Mouse (Mus musculus): ENCODE measurements at regions not wholly inside any gene's neighbourhood (a gene's known extent, or its start where the extent isn't known, plus 50 kb on each side); places are given as distances from the start of the nearest gene placed in this dataset.

DNA sequence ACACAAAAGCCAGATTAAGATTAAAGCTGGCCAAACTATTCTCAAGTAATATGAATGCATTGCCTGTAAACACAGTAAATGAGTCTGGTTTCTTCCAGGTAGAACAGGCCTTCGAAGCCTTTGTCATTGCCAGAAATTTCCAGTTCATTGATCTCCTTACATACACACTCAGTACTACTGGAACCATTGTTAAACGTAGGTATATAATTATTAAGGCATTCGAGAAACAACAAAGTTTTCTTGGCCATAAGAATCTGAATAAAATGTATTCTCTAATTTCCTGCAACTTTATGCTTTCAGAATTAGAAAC lies 337.5 kb downstream of the Hs3st1 start:
- ATAC-seq (ENCODE audit: extremely low read depth, insufficient number of reproducible peaks, low FRiP score, low TSS enrichment): no peak
- Histone ChIP-seq H3K27me3 (replicated peaks) (no peaks in the 10 kb centered on the region; the same call in 1 of the 2 replicates), H3K9ac (no peak overlapping the region), H3K4me3 (no peak overlapping the region), H3K4me2 (no peak overlapping the region), H3K4me1 (no peaks in the 10 kb centered on the region), H3K9me3 (no peaks in the 10 kb centered on the region), H3K36me3 (no peaks in the 10 kb centered on the region), H3K27ac (replicated peaks) (no peak overlapping the region)
- 75% methylated on average over 3 of the region's 3 CpGs for WGBS

DNA sequence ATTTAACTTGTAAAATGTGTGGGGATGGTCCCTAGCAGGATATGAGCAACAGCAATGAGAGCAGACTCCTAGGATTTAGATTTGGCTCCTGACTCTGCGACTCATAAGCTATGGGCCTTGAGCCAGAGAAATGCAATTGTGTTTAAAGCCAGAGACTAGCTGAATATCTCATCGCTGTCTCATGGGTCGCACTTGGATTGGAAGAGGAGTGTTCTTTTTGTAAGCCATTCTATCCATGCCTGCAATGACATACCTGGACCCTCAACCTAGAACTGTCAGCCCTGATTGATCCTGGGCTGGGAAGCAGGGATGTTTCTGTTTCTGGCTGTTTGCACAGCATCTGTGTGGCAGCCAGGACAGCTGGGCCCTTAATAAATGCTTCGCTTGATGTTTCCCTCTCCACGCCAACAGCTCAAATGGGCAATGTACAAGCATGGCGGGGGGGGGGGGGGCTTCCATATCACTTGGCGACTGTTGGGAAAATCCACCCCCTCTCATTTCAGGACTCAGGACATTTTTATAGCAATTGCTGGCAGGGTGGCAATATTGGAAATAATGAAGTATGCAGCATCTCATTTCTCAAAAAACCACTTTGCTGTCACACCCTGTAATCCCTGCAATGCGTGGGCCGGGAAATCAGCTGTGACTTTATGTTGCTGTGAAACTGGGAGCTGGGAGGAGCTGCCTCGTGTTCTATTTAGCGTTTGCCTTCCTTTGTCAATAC lies 338.0 kb downstream of the Hs3st1 start:
- Histone ChIP-seq H3K4me1 (no peaks in the 10 kb centered on the region), H3K9ac (no peak overlapping the region), H3K27me3 (replicated peaks) (no peaks in the 10 kb centered on the region; the same call in 1 of the 2 replicates), H3K36me3 (no peaks in the 10 kb centered on the region), H3K9me3 (no peaks in the 10 kb centered on the region), H3K27ac (replicated peaks) (no peak overlapping the region), H3K4me2 (no peak overlapping the region), H3K4me3 (no peak overlapping the region)
- WGBS: 71% methylated on average over 11 of the region's 11 CpGs
- no peak for ATAC-seq (ENCODE audit: extremely low read depth, insufficient number of reproducible peaks, low FRiP score, low TSS enrichment)

DNA sequence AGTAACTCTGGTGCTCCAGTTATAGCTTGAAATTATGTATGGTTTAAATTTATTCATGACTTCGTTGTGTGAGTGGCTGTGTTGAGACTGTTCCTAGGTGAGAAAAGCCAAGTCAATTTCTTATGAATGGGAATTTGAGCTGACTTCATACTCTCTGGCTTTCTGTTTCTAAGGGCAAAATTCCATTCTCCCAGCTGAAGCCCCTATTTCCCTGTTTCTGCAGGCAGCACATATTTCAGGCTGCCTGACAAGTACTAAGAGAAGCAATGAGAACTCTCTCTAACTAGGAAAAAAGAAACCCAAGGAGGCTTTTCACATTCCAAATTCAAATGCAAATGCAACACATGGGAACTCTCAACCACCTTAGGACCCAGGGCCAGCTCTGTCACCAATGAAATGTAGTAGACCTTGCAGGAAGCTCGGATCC lies 338.7 kb downstream of the Hs3st1 start:
- Histone ChIP-seq H3K4me1 (no peaks in the 10 kb centered on the region), H3K9me3 (no peaks in the 10 kb centered on the region), H3K4me3 (no peak overlapping the region), H3K27ac (replicated peaks) (no peak overlapping the region), H3K27me3 (replicated peaks) (no peaks in the 10 kb centered on the region; the same call in 1 of the 2 replicates), H3K36me3 (no peaks in the 10 kb centered on the region), H3K4me2 (no peak overlapping the region), H3K9ac (no peak overlapping the region)
- no peak for ATAC-seq (ENCODE audit: extremely low read depth, insufficient number of reproducible peaks, low FRiP score, low TSS enrichment)
- WGBS: 65% methylated on average over 2 of the region's 2 CpGs

DNA sequence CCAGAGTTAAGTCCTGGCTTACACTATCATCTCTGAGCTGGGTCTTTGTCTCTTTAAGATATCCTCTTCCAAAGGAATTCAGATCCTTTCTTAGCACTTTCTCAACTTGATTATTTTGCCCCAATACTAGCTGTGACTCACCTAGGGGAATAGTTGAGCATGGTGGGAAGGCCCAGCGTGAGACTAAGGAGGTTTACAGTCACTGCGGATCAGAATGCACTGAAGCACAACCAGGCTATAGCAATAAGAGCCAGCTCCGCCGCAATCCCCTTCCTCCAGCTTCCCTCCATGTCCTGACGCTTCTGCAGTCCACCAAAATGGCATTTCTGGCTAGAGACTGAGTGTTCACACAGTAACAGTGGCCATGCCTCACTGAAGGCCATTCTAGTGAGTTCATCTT lies 342.5 kb downstream of the Hs3st1 start:
- Histone ChIP-seq H3K36me3 (no peaks in the 10 kb centered on the region), H3K9ac (no peak overlapping the region), H3K27ac (replicated peaks) (no peak overlapping the region), H3K4me1 (no peaks in the 10 kb centered on the region), H3K9me3 (no peaks in the 10 kb centered on the region), H3K27me3 (replicated peaks) (no peaks in the 10 kb centered on the region; the same call in 1 of the 2 replicates), H3K4me3 (no peak overlapping the region), H3K4me2 (no peak overlapping the region)
- 54% methylated on average over 5 of the region's 5 CpGs for WGBS
- ATAC-seq (ENCODE audit: extremely low read depth, insufficient number of reproducible peaks, low FRiP score, low TSS enrichment): no peak

DNA sequence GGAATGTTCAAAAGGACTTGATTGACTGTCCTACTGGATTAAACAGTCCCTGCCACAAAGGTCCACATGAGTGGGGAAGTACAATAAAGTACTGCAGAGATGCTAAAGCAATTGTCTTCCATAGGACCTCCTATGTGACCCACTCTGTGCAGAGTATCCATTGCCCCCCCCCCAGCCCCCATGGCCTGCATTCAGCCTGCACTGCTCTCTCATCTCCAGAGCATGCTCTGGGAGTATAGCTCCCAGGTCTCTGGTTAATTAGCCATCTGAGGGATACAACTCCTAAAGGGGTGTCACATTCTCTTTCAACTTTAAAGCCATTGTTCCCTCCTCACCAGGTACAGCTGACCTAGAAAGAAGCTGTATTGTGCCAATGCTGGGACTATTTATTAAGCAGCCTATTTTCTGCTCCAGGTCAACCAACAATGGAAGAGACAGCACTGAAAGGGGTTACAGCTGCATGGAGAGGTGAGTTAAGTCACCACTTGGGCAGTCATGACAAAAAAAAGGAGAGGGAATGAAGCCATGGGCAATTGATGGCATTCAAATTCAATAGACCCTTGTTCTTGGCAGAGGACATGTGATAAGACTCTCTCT lies 364.8 kb downstream of the Hs3st1 start:
- Histone ChIP-seq H3K4me2 (no peak overlapping the region), H3K9me3 (no peaks in the 10 kb centered on the region), H3K36me3 (no peaks in the 10 kb centered on the region), H3K4me3 (no peak overlapping the region), H3K27me3 (replicated peaks) (no peaks in the 10 kb centered on the region), H3K27ac (replicated peaks) (no peak overlapping the region), H3K4me1 (peaks cover 6% of the 10 kb centered on the region), H3K9ac (no peak overlapping the region)
- ATAC-seq (ENCODE audit: extremely low read depth, insufficient number of reproducible peaks, low FRiP score, low TSS enrichment): no peak

DNA sequence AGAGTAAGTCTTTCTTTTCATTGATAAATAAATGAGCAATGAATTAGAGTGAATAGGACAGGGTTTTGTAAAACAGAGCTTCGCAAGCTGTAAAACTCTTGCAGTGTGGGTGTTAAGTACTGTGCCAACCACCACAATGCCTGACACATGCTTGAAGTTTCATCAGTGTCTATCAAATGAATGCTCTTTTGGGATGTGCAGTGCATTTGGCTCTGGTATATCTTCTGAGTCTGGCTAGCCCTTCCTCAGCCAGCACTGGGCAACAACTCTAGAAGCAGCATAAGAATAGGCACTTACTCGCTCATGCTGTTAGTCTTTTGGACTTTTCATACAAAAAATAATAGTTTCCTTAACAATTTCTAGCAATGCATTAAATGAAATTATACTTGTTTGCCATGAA lies 370.9 kb downstream of the Hs3st1 start:
- no peak for ATAC-seq (ENCODE audit: extremely low read depth, insufficient number of reproducible peaks, low FRiP score, low TSS enrichment)
- WGBS: 79% methylated on average over 2 of the region's 2 CpGs
- H3K4me3 ChIP-seq: no peak overlapping the region
- no peaks in the 10 kb centered on the region for H3K36me3 ChIP-seq
- H3K4me1 ChIP-seq: no peaks in the 10 kb centered on the region
- no peak overlapping the region for H3K4me2 ChIP-seq
- no peak overlapping the region for H3K9ac ChIP-seq
- H3K27ac ChIP-seq (replicated peaks): no peak overlapping the region
- no peaks in the 10 kb centered on the region for H3K27me3 ChIP-seq (replicated peaks)
- H3K9me3 ChIP-seq: no peaks in the 10 kb centered on the region

DNA sequence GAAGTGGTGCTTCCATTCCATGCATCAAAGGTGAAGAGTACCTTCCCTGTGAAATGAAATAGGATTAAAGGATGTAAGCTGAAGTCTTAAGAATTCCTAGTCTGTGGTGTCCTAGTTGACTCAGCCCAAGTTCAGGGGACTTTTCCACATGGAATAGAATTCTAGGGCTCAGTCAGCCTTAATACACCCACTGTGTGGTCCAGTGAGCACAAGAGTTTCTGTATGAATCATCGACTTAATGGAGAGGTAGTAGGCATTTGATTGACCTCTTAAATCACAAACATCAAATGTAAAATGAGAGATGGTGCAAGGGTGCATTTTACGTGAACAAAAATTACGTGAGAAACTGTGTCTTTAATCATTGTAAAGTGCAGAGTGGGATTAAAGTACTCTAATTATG lies 381.1 kb downstream of the Hs3st1 start:
- no peak overlapping the region for H3K4me3 ChIP-seq
- H3K36me3 ChIP-seq: no peaks in the 10 kb centered on the region
- H3K4me2 ChIP-seq: no peak overlapping the region
- H3K27me3 ChIP-seq (replicated peaks): no peaks in the 10 kb centered on the region
- H3K27ac ChIP-seq (replicated peaks): no peak overlapping the region
- H3K9me3 ChIP-seq: no peaks in the 10 kb centered on the region
- no peak for ATAC-seq (ENCODE audit: extremely low read depth, insufficient number of reproducible peaks, low FRiP score, low TSS enrichment)
- H3K4me1 ChIP-seq: no peaks in the 10 kb centered on the region
- 73% methylated on average over 3 of the region's 3 CpGs for WGBS
- H3K9ac ChIP-seq: no peak overlapping the region

DNA sequence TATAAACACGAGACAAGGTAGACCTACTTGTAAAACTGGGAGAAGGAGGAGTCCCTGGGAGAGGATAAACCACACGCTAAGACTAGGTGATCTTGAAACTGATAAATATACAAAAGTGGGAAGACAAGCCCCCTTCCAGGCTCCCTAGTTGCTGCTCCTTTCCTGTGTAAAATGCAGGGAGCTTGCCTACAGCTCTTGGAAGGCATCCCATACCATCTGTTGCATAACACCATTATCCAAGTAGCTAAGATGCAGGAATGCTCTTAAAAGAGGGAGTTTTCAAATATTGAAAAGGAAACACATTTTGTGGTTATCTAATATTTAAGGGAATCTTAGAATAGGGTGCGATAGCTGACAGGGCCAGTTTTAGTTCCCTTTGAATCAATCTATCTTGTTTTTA lies 406.6 kb downstream of the Hs3st1 start:
- Histone ChIP-seq H3K4me3 (no peak overlapping the region), H3K9ac (no peak overlapping the region), H3K36me3 (no peaks in the 10 kb centered on the region), H3K4me2 (no peak overlapping the region), H3K27ac (replicated peaks) (no peak overlapping the region), H3K27me3 (replicated peaks) (no peaks in the 10 kb centered on the region), H3K9me3 (no peaks in the 10 kb centered on the region), H3K4me1 (no peaks in the 10 kb centered on the region)
- ATAC-seq (ENCODE audit: extremely low read depth, insufficient number of reproducible peaks, low FRiP score, low TSS enrichment): no peak
- 72% methylated on average over 3 of the region's 3 CpGs for WGBS

DNA sequence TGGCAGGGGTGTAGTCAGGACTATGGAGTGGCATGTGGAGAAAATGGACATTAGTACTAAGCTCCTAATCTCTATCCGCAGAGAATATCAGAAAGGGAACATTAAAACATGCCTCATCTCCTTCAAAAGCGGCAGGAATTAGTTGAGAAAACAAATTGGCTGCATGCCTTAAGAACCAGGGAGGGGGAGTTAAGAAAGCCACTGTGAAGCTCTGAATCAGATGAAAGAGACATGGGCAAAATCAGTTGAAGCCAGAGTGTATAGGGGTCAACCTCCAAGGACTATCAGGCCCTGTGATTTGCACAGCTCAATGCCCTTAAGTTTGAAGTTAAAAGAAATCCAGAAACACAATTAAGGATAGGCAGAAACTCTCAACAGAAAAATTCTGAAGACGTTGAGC lies 408.3 kb downstream of the Hs3st1 start:
- no peaks in the 10 kb centered on the region for H3K4me1 ChIP-seq
- no peaks in the 10 kb centered on the region for H3K36me3 ChIP-seq
- no peak for ATAC-seq (ENCODE audit: extremely low read depth, insufficient number of reproducible peaks, low FRiP score, low TSS enrichment)
- no peaks in the 10 kb centered on the region for H3K27me3 ChIP-seq (replicated peaks)
- H3K4me2 ChIP-seq: no peak overlapping the region
- H3K9me3 ChIP-seq: no peaks in the 10 kb centered on the region
- WGBS: 63% methylated on average over 3 of the region's 3 CpGs
- no peak overlapping the region for H3K27ac ChIP-seq (replicated peaks)
- H3K4me3 ChIP-seq: no peak overlapping the region
- H3K9ac ChIP-seq: no peak overlapping the region

DNA sequence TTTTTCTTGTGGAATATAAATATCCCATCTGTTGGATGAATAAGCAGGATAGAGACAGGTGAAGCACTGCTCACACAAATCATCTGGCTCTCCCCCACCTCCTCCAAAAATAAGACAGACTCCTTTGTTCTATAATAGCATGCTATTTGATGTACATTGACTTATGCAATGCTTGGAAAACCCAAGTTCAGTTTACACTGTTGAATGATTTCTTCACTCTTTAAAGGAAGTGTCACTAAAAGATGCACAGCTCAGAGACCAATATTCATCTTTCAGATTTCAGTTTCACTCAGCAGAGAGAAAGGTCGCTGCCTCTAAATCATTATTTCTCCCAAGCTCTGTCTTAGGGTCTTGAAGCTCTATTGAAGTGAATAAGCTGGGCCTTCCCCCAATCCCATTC lies 417.4 kb downstream of the Hs3st1 start:
- no peak for ATAC-seq (ENCODE audit: extremely low read depth, insufficient number of reproducible peaks, low FRiP score, low TSS enrichment)

DNA sequence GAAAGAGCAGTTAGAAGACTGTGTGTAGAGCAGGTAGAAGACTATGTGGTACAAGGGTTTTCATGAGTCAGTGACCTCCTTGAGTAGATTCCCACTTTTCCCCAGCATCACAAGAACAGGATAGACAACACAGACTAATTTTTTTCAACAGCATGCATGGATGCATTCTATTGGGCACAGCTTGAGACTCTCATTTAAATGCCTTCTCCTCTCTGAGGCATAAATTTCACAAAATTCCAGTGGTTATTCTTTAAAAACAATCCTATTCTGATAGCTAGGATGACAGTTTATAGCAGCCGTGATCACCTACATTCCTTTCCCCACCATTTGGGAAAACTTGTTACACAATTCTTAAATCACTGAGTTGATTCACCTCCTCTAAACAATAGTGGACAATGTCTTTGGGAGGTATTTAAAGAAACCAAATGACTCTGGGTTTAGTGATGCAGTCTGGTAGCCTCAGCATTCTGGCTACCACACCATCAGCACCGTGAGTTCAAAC lies 418.7 kb downstream of the Hs3st1 start:
- Histone ChIP-seq H3K27me3 (replicated peaks) (no peaks in the 10 kb centered on the region), H3K9me3 (no peaks in the 10 kb centered on the region), H3K4me3 (no peak overlapping the region), H3K4me2 (no peak overlapping the region), H3K9ac (no peak overlapping the region), H3K36me3 (no peaks in the 10 kb centered on the region), H3K27ac (replicated peaks) (no peak overlapping the region), H3K4me1 (no peaks in the 10 kb centered on the region)
- ATAC-seq (ENCODE audit: extremely low read depth, insufficient number of reproducible peaks, low FRiP score, low TSS enrichment): no peak
- WGBS: 86% methylated on average over 2 of the region's 2 CpGs

More for the DNA sequence above, 417.4 kb downstream of the Hs3st1 start:
- Histone ChIP-seq H3K4me2 (no peak overlapping the region), H3K27me3 (replicated peaks) (no peaks in the 10 kb centered on the region), H3K36me3 (no peaks in the 10 kb centered on the region), H3K9me3 (no peaks in the 10 kb centered on the region), H3K4me1 (no peaks in the 10 kb centered on the region), H3K27ac (replicated peaks) (no peak overlapping the region), H3K4me3 (no peak overlapping the region), H3K9ac (no peak overlapping the region)
- WGBS: 62% methylated on average over 1 of the region's 1 CpGs

DNA sequence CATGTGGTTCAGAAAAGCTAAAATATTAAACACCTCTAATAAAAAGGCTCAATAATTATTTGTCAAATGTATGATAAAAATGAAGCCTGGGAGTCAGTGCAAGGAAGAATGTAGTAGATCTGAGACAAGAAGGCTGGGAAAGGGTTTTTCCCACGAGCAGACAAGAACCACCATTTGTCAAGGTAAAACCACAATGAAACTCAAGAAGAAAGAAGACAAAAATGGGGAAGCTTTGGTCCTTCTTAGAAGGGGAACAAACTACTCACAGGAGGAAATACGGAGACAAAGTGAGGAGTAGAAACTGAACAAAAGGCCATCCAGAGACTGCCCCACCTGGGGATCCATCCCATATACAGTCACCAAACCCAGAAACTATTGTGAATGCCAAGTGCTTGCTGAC lies 420.0 kb downstream of the Hs3st1 start:
- WGBS: 65% methylated on average over 2 of the region's 2 CpGs
- no peaks in the 10 kb centered on the region for H3K9me3 ChIP-seq
- H3K27me3 ChIP-seq (replicated peaks): no peaks in the 10 kb centered on the region
- no peak overlapping the region for H3K9ac ChIP-seq
- no peak overlapping the region for H3K4me2 ChIP-seq
- H3K4me1 ChIP-seq: no peaks in the 10 kb centered on the region
- H3K4me3 ChIP-seq: no peak overlapping the region
- no peak overlapping the region for H3K27ac ChIP-seq (replicated peaks)
- no peaks in the 10 kb centered on the region for H3K36me3 ChIP-seq
- no peak for ATAC-seq (ENCODE audit: extremely low read depth, insufficient number of reproducible peaks, low FRiP score, low TSS enrichment)

All from heart, embryonic 13.5 days (tissue).